Mouse (Mus musculus): ENCODE data around the gene Olfr1023.

Gene Olfr1023

GRCm38 (mm10) chr2:85885340-85885739 is at the start of gene Olfr1023:
Gene Olfr1023, plus strand, starts transcription at chr2:85885640.
- DNase-seq, result no peak

GRCm38 (mm10) chr2:85845383-85845782 is 40.1 kb upstream of the Olfr1023 start, which contains the start of gene Olfr1019:
Gene Olfr1019, minus strand, starts transcription at chr2:85845483.
- no peak for DNase-seq

- no peak for DNase-seq
These were observed 38.7 kb upstream of the Olfr1023 start, which contains the start of gene Olfr1020 for GRCm38 (mm10) chr2:85846730-85847129. Gene Olfr1020, plus strand, starts transcription at chr2:85847030.

- no peak for DNase-seq
These were observed 17.1 kb upstream of the Olfr1023 start, which contains the start of gene Olfr1022 for GRCm38 (mm10) chr2:85868294-85868693. Gene Olfr1022, plus strand, starts transcription at chr2:85868594.

GRCm38 (mm10) chr2:85904952-85905351 is 19.5 kb downstream of the Olfr1023 start, which contains the start of gene Olfr1024:
Gene Olfr1024, minus strand, starts transcription at chr2:85905052.
- DNase-seq, result no peak

- DNase-seq, result no peak
These were observed 27.8 kb downstream of the Olfr1023 start for GRCm38 (mm10) chr2:85913197-85913596.

- no peak for DNase-seq
These were observed 29.5 kb downstream of the Olfr1023 start, which contains the start of gene Olfr1025-ps1 for GRCm38 (mm10) chr2:85914893-85915292. Gene Olfr1025-ps1, plus strand, starts transcription at chr2:85915193.

GRCm38 (mm10) chr2:85921258-85921657 is 35.8 kb downstream of the Olfr1023 start, which contains the start of gene Olfr1026:
Gene Olfr1026, plus strand, starts transcription at chr2:85921558.
- DNase-seq, result no peak

Measured in right cerebral cortex, adult 18-20 months (tissue).